Mouse (Mus musculus) cerebellum, adult 9-11 months (tissue): Measurements from ENCODE around the gene Pde11a.
A peak's percentile ranks its signal among the peaks of the same experiment; 100 is the strongest.
"Not testable (repeated sequence)": the region's sequence is repeated elsewhere in the genome, so short reads cannot be mapped to it uniquely, and the experiment has no call there.

ENCODE experiments used
- DNase-seq: peaks from one replicate; pipeline ENCODE4 v3.0.0; 2022

Pde11a gene

GRCm38 (mm10) chr2:75985124-75985523, 353.4 kb downstream of the Pde11a start:
- peak; percentile 64 for DNase-seq

DNA sequence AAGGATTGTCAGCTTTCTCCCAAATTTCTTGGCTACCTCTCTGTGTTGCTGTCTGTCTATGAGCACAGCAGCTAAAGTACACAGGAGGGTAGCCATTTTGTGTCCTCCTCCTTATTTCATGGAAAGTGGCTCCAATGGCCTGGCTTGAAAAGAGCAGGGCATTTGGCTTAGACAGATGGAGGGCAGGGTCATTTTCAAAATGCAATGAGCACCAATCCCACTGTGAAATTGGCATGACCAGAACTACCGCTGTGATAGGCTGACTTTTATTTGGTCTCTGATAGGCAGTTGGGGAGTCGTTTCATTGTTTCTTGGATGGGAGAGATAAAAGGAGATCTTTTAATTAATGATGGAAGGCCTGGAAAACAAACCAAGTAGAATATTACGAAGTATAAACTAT, 354.7 kb downstream of the Pde11a start:
- no peak for DNase-seq

GRCm38 (mm10) chr2:75983091-75983490, 355.5 kb downstream of the Pde11a start:
- no peak for DNase-seq

GRCm38 (mm10) chr2:75982626-75983025, 355.9 kb downstream of the Pde11a start:
- DNase-seq, result no peak

DNA sequence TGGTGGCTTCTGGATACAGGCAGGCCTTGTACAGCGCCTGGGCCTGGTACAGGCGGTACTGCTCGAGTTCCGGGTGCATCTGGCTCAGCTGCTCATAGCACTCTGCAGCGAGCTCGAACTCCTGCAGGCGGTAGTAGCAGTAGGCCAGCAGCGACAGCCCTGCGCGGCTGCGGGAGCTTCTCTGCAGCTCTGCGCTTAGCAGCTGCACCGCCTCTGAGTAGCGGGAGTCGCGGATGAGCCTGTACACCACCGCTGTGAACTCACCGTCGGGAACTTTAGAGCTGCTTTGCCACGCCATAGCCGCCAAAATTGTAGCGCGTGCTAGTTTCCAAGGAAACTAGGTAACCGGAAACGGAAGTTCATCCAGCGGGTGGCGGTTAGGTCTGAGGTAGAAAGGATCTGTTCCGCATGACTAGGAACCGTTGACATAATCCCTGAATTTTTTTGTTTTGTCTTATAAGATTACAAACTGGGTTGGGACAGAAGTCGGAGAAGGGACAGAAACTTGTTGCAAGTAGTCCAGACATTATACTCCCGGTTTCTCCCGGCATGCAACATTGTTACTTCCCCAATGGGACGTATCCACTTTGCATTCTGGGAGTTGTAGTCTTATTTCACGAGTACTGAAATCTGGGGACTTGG, 357.0 kb downstream of the Pde11a start, which contains the start of gene Ttc30a1:
Ttc30a1 (minus strand) TSS at position 528 of the 642 bp plus-strand sequence.
- DNase-seq, result peak; percentile 82

DNA sequence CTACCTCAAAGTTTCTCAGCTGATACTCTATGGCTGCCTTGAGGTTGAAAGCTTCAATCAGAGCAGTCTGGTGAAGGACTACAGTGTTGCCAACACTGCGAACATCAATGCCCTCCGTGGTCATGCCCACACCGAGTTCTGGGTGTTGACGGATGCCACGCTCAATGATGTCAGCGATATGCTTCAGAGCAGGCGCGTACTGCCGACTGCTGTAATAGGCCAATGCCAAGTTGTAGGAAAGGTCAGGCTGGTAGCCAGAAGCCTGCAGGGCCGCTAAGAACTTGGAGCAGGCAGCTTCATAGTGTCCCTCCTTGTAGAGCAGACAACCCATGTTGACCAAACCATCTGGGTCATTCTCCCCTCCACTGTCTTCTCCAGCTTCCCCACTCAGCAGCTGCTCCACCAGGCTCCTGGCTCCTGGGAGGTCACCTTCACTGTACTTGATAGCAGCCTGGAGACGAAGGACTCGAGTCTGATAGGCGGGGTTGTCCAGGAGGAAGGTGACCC, 357.6 kb downstream of the Pde11a start:
- peak; percentile 51 for DNase-seq

DNA sequence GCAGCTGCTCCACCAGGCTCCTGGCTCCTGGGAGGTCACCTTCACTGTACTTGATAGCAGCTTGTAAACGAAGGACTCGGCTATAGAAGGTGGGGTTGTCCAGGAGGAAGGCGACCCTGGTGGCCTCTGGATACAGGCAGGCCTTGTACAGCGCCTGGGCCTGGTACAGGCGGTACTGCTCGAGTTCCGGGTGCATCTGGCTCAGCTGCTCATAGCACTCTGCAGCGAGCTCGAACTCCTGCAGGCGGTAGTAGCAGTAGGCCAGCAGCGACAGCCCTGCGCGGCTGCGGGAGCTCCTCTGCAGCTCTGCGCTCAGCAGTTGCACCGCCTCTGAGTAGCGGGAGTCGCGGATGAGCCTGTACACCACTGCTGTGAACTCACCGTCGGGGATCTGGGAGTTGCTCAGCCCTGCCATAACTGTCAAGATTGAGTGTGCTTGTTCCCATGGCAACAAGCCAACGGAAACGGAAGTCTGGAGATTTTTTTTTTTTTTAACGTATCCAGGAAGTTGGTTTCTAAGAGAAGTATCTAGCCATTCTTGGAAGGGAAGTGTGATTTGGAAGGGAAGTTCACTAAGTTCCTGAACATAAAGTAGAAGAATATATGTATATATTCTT, 360.7 kb downstream of the Pde11a start, which contains the start of gene Ttc30a2:
Ttc30a2 (minus strand) TSS at position 419 of the 617 bp plus-strand sequence.
- DNase-seq, result not testable (repeated sequence)

- not testable (repeated sequence) for DNase-seq
Measured at GRCm38 (mm10) chr2:75976070-75976469, 362.5 kb downstream of the Pde11a start.

DNA sequence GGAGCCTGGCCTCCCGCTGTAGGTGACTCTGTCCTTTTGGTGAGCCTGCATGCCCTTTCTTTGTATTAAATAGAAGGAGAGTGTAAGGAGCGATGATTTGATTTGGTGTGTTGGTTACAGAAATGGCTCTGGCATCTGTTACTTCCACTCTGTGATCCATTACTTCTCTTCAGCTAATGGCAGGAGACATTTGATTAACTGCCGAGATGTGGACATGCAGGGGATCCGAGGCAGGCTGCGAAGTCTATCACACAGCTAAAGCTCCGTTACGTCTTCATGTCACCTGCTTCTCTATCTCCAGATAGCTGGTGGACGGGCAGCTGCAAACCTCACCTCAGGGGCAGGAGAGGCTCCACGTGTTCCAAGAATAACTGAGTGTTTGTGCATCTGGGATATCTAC, 364.4 kb downstream of the Pde11a start:
- no peak for DNase-seq

- peak; percentile 61 for DNase-seq
Measured at GRCm38 (mm10) chr2:75964972-75965371, 373.6 kb downstream of the Pde11a start.

- peak; percentile 52 for DNase-seq
Measured at GRCm38 (mm10) chr2:75964512-75964911, 374.1 kb downstream of the Pde11a start.

DNA sequence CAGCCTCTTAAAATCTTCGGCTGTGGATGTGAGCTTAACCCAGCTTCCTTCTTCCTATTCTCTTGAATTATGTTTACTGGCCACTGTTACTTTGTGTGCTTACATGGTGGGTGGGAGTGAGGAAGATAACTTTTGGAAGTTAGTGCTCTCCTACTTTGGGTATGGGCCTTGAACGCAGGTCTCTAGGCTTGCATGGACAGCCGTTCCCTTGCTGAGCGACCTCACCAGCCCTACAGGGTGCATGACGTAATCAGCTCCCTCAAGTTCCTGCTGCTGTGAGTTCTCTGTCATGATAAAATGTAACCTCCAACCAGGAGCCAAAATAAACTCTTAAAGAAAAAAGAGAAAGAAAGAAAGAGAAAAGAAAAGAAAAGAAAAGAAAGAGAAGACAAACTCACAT, 374.5 kb downstream of the Pde11a start:
- DNase-seq, result no peak

GRCm38 (mm10) chr2:75963211-75963840, 375.2 kb downstream of the Pde11a start:
- no peak for DNase-seq

DNA sequence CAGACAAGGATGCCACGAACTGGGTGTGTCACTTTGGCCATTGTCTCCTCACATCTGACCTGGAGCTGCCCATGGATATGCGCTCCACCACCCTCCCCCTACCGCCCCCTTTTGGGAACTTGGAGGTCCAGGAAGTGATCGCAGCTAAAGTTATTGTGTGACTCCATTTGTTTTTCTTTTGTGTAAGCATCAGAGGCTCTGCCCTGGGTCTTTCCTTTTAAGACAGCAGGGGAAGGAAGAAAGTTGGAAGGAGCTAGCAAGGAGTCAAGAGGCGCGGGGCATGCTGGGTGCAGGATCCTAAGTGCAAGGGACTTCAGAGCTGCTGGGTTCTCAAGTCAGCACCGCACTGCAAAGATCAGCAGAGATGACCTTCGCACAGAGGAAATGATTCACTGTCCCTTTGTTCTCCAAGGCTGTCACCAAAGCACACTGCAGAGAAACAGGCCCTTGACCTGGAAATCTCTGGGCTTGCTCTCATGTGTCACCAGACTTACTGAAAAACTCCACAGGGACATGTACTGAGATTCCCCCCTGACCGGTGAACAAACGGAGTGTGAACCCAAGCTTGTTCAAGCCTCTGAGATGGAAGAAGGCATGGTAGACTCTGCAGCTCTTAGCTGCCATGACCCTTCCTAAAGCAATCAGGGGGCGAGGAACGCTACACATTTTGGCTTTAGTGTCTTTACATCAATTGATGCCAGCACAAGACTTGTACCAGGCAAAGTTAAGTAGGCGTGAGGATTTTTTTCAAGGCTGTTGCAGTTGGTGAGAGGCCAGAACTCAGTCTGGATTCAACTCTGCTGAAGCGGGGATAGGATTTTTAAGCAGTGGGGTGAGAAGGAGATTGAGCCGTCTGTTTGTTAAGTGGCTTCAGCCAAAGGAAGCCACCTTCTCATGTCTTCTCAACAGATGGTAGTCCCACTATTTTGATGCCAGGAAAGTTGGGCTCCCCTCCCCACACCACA, 377.9 kb downstream of the Pde11a start:
- no peak for DNase-seq

GRCm38 (mm10) chr2:75959850-75960365, 378.7 kb downstream of the Pde11a start:
- peak; percentile 34 for DNase-seq

DNA sequence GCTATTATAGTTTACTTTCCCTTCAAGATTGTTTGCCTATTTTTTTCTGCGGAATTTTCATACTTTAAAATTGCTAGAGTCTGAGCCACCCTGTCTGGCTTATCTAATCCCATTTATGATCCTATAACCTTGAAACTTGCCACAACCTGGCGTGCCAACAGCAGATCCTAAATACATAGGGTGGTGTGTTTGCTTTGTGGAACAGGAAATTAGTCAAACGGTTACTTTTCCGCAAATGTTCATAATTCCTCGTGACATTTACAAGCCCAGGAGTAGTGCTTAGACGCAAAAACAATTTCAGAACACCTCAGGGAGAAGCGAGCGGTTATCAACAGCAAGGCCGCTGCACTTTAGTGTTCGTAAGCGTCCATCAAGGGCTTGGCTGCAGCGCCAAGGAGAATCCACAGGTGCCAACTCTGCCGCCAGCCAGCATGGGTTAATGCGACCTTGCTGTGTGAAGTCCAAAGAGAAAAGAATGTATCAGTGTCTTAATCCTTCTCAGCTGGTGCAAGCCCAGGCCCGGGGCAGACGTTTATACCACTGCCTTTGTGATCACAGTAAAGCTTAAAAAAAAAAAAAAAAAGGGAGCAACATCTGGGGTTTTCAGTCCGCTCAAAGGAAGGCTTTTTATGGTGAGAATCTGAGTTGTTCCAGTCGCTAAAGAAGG, 379.3 kb downstream of the Pde11a start:
- DNase-seq, result no peak

DNA sequence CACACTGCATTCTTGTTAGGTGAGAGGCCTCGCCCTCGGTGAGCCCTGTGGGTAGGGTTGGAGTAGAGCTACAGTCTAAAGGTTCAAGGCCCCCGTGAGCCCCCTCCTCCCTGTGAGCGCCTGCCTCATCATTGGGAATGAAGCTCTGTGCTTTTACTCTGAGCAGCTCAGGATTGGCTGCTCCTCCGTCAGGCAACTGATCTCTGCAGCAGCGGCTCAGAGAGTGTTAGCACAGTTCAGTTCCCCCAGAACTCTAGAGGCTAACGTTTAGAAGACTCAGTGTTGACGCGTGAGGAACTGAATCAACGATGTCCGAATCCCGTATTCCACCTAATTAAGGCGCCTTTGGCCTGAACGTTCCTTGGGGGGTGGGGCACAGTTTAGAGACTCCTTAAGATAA, 382.9 kb downstream of the Pde11a start:
- no peak for DNase-seq

- no peak for DNase-seq
Measured at GRCm38 (mm10) chr2:75953320-75953719, 385.3 kb downstream of the Pde11a start.

DNA sequence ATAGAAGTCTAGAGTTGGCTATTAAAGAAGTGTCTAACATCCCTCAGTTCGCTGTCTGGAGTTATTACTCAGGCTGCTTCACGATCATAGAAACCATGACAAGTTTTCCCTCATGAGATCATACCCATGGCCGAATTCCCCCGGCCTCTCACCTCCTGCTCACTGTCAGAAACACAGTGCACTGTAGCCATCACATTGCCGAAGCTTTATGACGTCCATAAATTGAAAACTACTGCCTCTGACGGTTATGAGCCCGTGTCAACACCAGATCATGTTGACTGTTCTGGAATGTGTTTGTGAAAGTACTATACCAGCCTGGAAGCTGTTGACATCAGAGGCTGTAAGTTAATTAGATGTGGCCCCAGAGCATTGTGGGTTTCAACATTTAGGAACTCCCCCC, 387.9 kb downstream of the Pde11a start:
- DNase-seq, result no peak
